Mouse (Mus musculus) erythroblast, embryonic 14.5 days (primary cell): ENCODE data around the gene Btn2a2. TPM values are rescaled to one million over a fixed set of nuclear protein-coding genes. Genes with fewer than 3 reads are reported as not detected.
A peak's percentile ranks its signal among the peaks of the same experiment; 100 is the strongest.

Experiments
- H3K27me3 ChIP-seq: 2 replicates; pipeline ENCODE4 v1.6.1; 2012; ENCODE audit warnings: inconsistent platforms; ENCODE audit not compliant: control insufficient read depth
- H3K36me3 ChIP-seq: 2 replicates; pipeline ENCODE4 v1.6.1; 2012; ENCODE audit warnings: mild to moderate bottlenecking, inconsistent platforms; ENCODE audit not compliant: control insufficient read depth
- H3K4me1 ChIP-seq: 2 replicates; pipeline ENCODE4 v1.6.1; 2012; ENCODE audit warnings: inconsistent platforms; ENCODE audit not compliant: control insufficient read depth
- H3K4me3 ChIP-seq: replicated peaks from 2 replicates; pipeline ENCODE3; 2012; ENCODE audit warnings: moderate library complexity, mild to moderate bottlenecking, inconsistent platforms
- H3K9me3 ChIP-seq: 2 replicates; pipeline ENCODE4 v1.6.1; 2012; ENCODE audit warnings: low read length, inconsistent platforms, mixed read lengths; ENCODE audit not compliant: control insufficient read depth
- GATA1 ChIP-seq: IDR thresholded peaks from 2 replicates; pipeline ENCODE4 v1.6.1; 2012; ENCODE audit warnings: low read length, inconsistent platforms, mixed read lengths
- TAL1 ChIP-seq: IDR thresholded peaks from 3 replicates; pipeline ENCODE4 v1.6.1; 2012; ENCODE audit warnings: low read length, inconsistent platforms, mixed read lengths
- polyA plus RNA-seq: library from polyadenylated mRNA; stranded (reverse); fragments of >175 nt; gene quantifications from 2 replicates; pipeline ENCODE4 v1.2.3, GENCODE M21; 2012

The Btn2a2 gene
- polyA plus RNA-seq, 1 experiment = not detected

DNA sequence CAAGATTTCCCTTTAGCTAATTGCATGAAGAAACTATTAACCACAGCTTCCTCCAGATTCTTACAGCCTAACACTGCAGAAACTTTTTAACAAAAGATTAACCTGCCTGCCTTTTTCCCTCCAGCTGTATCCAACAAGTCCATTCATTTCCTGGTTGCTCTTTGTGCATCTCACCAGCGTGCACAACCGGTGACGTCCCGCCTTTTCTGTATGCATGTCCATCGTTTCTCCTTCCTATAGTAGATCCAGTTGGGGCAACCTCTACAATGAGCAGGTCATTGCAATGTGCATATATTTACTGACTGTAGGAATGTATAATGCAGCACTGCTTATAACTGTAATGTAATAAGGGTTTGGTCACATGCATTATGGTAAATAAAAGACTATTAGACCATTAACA, 35.3 kb upstream of the Btn2a2 start:
- H3K4me1 ChIP-seq = peaks cover 61% of the 10 kb centered on the region
- no peak overlapping the region for H3K4me3 ChIP-seq

GRCm38 (mm10) chr13:23521703-23522102, 33.0 kb upstream of the Btn2a2 start:
- Histone ChIP-seq H3K36me3 (no peaks in the 10 kb centered on the region), H3K9me3 (no peaks in the 10 kb centered on the region), H3K4me3 (peak overlapping the region; percentile 56), H3K4me1 (peaks cover 57% of the 10 kb centered on the region), H3K27me3 (no peaks in the 10 kb centered on the region)
- TF ChIP-seq GATA1 (no peak), TAL1 (no peak)

More for the DNA sequence above, 35.3 kb upstream of the Btn2a2 start:
- no peak for TF ChIP-seq TAL1
- no peak for TF ChIP-seq GATA1
- H3K27me3 ChIP-seq = no peaks in the 10 kb centered on the region
- no peaks in the 10 kb centered on the region for H3K9me3 ChIP-seq
- no peaks in the 10 kb centered on the region for H3K36me3 ChIP-seq

GRCm38 (mm10) chr13:23519416-23519815, 30.8 kb upstream of the Btn2a2 start:
- Histone ChIP-seq H3K4me3 (peak overlapping the region; percentile 71), H3K27me3 (no peaks in the 10 kb centered on the region), H3K4me1 (peaks cover 42% of the 10 kb centered on the region), H3K36me3 (no peaks in the 10 kb centered on the region), H3K9me3 (no peaks in the 10 kb centered on the region)
- TF ChIP-seq GATA1 (no peak), TAL1 (no peak)

DNA sequence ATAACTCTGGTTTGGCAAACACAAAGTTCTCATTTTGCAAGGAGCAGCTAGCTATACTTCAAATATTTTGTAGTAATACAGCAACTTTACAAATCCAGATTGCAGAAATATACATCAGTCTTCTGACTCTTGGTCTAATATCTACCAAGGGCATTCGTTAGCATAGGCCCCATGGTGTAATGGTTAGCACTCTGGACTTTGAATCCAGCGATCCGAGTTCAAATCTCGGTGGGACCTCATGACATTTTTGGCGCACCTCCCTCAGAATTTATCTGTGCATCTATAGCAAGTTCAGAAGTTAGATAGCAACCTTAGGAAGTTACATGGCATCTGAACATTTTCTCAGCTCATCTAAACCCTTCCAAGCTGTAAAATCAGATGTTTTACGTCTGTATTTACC, 30.2 kb upstream of the Btn2a2 start:
- peak overlapping the region; percentile 71 for H3K4me3 ChIP-seq
- TF ChIP-seq TAL1 = no peak
- TF ChIP-seq GATA1 = peak; percentile 89
- no peaks in the 10 kb centered on the region for H3K36me3 ChIP-seq
- peaks cover 38% of the 10 kb centered on the region for H3K4me1 ChIP-seq
- no peaks in the 10 kb centered on the region for H3K9me3 ChIP-seq
- H3K27me3 ChIP-seq = no peaks in the 10 kb centered on the region

DNA sequence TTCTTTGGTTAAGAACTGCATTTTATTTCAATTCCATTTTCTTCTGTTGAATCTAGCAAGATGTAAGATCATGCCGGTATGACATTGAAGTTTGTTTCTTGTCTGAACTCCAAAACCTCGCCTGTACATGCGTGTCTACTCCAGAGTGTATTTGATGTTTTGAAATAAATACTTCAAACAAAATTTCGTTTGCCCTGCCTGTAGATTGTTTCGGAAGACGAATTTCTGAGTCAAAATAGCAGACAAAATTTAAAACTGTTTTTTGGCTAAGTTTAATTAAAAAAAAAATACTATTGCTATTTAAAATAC, 29.6 kb upstream of the Btn2a2 start:
- peak overlapping the region; percentile 71 for H3K4me3 ChIP-seq
- peaks cover 42% of the 10 kb centered on the region for H3K4me1 ChIP-seq
- no peaks in the 10 kb centered on the region for H3K9me3 ChIP-seq
- no peaks in the 10 kb centered on the region for H3K36me3 ChIP-seq
- no peak for TF ChIP-seq TAL1
- no peak for TF ChIP-seq GATA1
- no peaks in the 10 kb centered on the region for H3K27me3 ChIP-seq

- Histone ChIP-seq H3K4me3 (peak overlapping the region; percentile 71), H3K4me1 (peaks cover 42% of the 10 kb centered on the region), H3K36me3 (no peaks in the 10 kb centered on the region), H3K9me3 (no peaks in the 10 kb centered on the region), H3K27me3 (no peaks in the 10 kb centered on the region)
- TF ChIP-seq TAL1 (no peak), GATA1 (no peak)
Measured at GRCm38 (mm10) chr13:23517603-23518294, 29.1 kb upstream of the Btn2a2 start.

DNA sequence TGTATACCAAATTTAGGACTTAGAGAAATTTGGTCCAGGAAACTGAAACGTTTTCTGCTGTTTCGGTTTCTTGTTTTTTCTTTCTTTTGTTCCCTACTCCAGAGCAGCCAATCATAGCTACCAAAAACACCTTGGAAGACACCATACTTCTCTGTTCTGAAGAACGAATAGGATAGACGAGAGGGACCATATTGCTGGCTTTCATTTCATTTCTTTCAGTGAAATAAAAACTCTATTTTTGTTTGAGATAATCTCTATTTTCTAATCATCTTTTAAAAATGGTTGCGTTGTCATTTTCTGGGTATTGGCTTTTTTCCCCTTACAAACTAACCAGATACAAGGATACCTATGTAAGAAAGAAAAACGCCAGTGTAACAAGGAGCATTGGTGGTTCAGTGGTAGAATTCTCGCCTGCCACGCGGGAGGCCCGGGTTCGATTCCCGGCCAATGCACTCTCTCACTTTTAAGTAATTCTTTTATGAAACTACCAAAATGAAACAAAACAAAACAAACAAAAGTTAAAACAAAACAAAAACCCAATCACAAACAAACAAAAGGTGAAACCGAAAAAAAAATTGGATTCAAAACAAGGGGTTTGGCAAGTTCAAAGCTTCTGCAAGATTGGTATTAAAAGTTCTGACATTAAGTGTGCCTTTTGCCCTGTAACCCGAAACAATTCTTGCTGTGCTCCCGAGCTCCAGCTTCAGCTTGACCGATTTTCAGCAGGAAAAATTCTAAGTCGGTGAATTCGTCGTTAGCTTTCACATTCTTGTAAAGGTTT, 28.4 kb upstream of the Btn2a2 start:
- peak overlapping the region; percentile 71 for H3K4me3 ChIP-seq
- peaks cover 43% of the 10 kb centered on the region for H3K4me1 ChIP-seq
- no peaks in the 10 kb centered on the region for H3K36me3 ChIP-seq
- no peaks in the 10 kb centered on the region for H3K9me3 ChIP-seq
- H3K27me3 ChIP-seq = no peaks in the 10 kb centered on the region
- TF ChIP-seq GATA1 = no peak
- no peak for TF ChIP-seq TAL1

DNA sequence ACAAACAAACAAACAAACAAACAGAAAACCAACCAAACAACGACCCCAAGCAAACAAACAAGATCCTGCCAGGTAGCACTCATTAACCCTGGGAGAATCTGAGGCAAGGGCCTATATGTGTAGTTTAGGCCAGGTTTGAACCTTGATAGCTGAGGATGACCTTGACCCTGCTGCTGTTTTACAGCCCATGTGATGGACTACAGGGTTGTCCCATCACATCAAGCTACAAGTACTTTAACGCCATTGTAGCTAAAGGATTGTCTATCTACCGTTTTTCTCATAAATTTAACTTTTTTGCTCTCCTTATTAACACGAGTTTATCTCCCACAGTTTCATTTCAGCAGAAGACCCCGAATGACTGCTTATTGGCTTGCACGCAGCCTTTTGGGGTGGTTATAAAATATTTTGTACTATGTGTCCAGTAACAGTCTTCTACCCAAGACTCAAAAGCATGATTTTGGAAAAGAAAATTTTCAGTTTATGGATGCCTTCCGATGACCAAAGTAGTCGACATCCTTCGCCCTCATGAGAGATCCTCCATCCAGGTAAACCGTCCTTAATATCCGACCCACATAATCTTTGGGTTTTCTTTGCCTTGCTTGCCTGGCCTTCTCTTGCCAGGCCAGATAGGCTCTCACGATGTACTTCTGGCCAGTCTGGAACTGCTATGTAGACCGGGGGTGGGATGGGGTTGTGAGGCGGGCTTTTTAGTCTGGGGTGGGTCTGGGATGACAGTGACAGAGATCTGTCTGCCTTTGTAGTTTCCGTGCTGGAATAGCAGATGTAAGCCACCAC, 27.4 kb upstream of the Btn2a2 start:
- TF ChIP-seq GATA1 (no peak), TAL1 (no peak)
- H3K27me3 ChIP-seq = no peaks in the 10 kb centered on the region
- peaks cover 44% of the 10 kb centered on the region for H3K4me1 ChIP-seq
- H3K36me3 ChIP-seq = no peaks in the 10 kb centered on the region
- no peaks in the 10 kb centered on the region for H3K9me3 ChIP-seq
- H3K4me3 ChIP-seq = peak overlapping the region; percentile 71

GRCm38 (mm10) chr13:23515281-23515680, 26.6 kb upstream of the Btn2a2 start:
- TF ChIP-seq TAL1 = no peak
- no peak overlapping the region for H3K4me3 ChIP-seq
- no peaks in the 10 kb centered on the region for H3K27me3 ChIP-seq
- H3K36me3 ChIP-seq = no peaks in the 10 kb centered on the region
- H3K9me3 ChIP-seq = no peaks in the 10 kb centered on the region
- peaks cover 37% of the 10 kb centered on the region for H3K4me1 ChIP-seq
